Mouse (Mus musculus) thymus, postnatal 0 days (tissue): Measurements from ENCODE around the gene Nptx1. TPM values are rescaled to one million over a fixed set of nuclear protein-coding genes. Genes with fewer than 3 reads are reported as not detected.

Experiments
- DNase-seq: peaks from one replicate; pipeline ENCODE4 v3.0.0-alpha.2; 2015; ENCODE audit warnings: low spot score
- polyA plus RNA-seq: library from polyadenylated mRNA; unstranded; fragments of >200 nt; fragmentation: Nextera tagmentation; extraction: Ambion mirVana; gene quantifications from 2 replicates; pipeline ENCODE4 v1.2.1, GENCODE M21; 2015

The Nptx1 gene
- polyA plus RNA-seq, 1 experiment from 2014 or later: 0.23 TPM

GRCm38 (mm10) chr11:119524545-119524949 lies 23.0 kb downstream of the Nptx1 start:
- peak; percentile 90 for DNase-seq

GRCm38 (mm10) chr11:119523392-119523791 lies 24.2 kb downstream of the Nptx1 start:
- no peak for DNase-seq

- no peak for DNase-seq
Measured at GRCm38 (mm10) chr11:119522779-119523178, 24.8 kb downstream of the Nptx1 start.

GRCm38 (mm10) chr11:119521920-119522710 lies 25.4 kb downstream of the Nptx1 start:
- DNase-seq: no peak

- no peak for DNase-seq
Measured at GRCm38 (mm10) chr11:119520713-119521063, 26.9 kb downstream of the Nptx1 start.

GRCm38 (mm10) chr11:119520005-119520712 lies 27.4 kb downstream of the Nptx1 start:
- no peak for DNase-seq

- no peak for DNase-seq
Measured at GRCm38 (mm10) chr11:119519387-119519786, 28.2 kb downstream of the Nptx1 start.

- DNase-seq: no peak
Measured at GRCm38 (mm10) chr11:119516677-119517361, 30.7 kb downstream of the Nptx1 start.

- DNase-seq: no peak
Measured at GRCm38 (mm10) chr11:119515823-119516676, 31.5 kb downstream of the Nptx1 start.

- no peak for DNase-seq
Measured at GRCm38 (mm10) chr11:119514967-119515636, 32.5 kb downstream of the Nptx1 start.

- DNase-seq: no peak
Measured at GRCm38 (mm10) chr11:119514108-119514860, 33.3 kb downstream of the Nptx1 start.

GRCm38 (mm10) chr11:119513038-119513659 lies 34.4 kb downstream of the Nptx1 start:
- DNase-seq: no peak

- DNase-seq: no peak
Measured at GRCm38 (mm10) chr11:119509165-119509776, 38.3 kb downstream of the Nptx1 start.

- no peak for DNase-seq
Measured at GRCm38 (mm10) chr11:119507772-119508171, 39.8 kb downstream of the Nptx1 start.

- DNase-seq: no peak
Measured at GRCm38 (mm10) chr11:119506386-119506785, 41.2 kb downstream of the Nptx1 start.

- peak; percentile 58 for DNase-seq
Measured at GRCm38 (mm10) chr11:119503675-119504074, 43.9 kb downstream of the Nptx1 start.

GRCm38 (mm10) chr11:119500011-119500410 lies 47.5 kb downstream of the Nptx1 start:
- DNase-seq: no peak

GRCm38 (mm10) chr11:119499297-119499696 lies 48.3 kb downstream of the Nptx1 start:
- DNase-seq: no peak

GRCm38 (mm10) chr11:119497451-119497850 lies 50.1 kb downstream of the Nptx1 start:
- no peak for DNase-seq
